Mouse (Mus musculus) erythroblast, adult 5-6 weeks (primary cell): ENCODE results near the gene Ccdc71. TPM values are rescaled to one million over a fixed set of nuclear protein-coding genes. Genes with fewer than 3 reads are reported as not detected.
A peak's percentile ranks its signal among the peaks of the same experiment; 100 is the strongest.

ENCODE experiments used
- ATAC-seq: replicated peaks from 2 replicates; pipeline ENCODE4 v1.8.0; 2016; ENCODE audit warnings: moderate number of reproducible peaks, mild to moderate bottlenecking, moderate TSS enrichment, inconsistent platforms; ENCODE audit not compliant: poor library complexity, low FRiP score, severe bottlenecking
- total RNA-seq, 2 experiments: library from RNA; stranded (forward) in 1 of 2; stranded (reverse) in 1 of 2; fragments of 150-400 nt in 1 of 2; fragments of 200-764, 138-1000 nt in 1 of 2; gene quantifications; 2 replicates each; pipeline versions ENCODE4 v1.2.3 to v1.2.4; 2015 to 2017; ENCODE audit warnings: low replicate concordance in 2 of 2

Gene Ccdc71
- total RNA-seq (2015; ENCODE audit: low replicate concordance) = 6.1 and 21.7 TPM in 2 replicates
- total RNA-seq (2017; ENCODE audit: low replicate concordance) = 1.5 and 5.8 TPM in 2 replicates

DNA sequence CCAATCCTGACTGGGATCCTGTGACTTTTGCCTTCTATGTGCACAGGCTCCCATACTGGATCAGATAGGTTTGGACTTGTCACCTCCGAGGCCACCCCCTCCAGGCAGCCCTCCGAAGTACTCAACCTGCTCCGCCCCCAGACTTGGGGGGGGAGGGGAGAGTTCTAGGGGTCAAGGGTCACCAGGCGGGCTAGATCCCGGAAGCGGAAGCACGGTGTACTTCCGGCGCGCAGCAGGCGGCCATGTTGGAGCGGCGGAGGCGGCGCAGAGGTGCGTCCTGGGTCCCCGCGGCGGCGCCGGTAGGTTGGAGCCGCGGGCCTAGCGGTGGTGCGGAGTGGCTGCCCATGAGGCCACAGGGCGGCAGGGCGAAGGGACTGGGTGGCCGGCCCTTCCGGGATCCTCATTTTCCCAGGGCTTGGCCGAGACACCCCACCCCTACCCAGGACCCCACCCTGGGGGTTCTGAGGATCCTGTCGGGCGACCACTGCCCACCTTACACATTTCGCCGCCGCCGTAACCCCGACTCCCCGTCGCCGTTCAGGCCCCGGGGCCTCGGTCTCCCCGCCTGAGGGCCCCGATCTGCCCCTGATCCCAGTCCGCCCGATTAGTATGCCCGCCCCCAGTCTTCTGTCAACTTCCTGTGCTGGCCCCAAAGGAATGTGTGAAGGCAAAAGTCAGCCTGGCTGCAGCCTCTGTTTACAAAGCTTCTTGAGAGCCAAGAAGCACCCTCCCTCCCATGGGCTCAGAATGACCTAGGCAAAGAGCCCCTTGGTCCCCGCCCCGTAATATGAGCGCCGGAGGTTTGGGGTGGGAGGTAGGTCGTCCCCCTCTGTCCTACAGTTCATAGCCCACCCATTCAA, at the start of gene Ccdc71:
Gene Ccdc71 (plus strand): TSS at position 209 of the 860 bp plus-strand sequence.
- ATAC-seq = peak; percentile 83

DNA sequence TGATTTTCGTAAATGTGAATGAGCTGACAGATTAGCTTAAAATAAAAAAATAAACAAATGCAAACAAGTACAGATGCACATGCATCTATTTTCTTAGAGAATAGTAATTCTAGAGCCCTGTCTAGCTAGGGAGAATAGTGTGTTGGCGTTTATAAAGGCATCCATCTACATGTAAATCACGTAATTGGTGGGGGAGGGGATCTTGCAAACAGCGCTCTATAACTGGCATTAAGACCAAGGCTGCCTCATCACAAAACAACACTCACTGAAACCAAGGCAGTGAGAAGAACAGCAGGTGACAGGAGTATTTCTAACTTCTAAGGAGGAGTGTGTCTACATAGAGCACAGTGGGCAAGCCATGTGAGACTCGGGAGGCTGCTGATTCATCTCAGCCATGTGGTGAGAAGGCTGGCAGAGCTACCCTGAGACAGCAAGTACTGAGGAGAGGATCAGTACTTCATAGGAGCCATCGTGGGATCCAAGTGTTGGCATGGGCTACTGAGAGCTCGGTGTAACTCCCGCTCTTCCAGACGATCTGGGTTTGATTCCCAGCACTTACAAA, 48.9 kb upstream of the Ccdc71 start:
- no peak for ATAC-seq

DNA sequence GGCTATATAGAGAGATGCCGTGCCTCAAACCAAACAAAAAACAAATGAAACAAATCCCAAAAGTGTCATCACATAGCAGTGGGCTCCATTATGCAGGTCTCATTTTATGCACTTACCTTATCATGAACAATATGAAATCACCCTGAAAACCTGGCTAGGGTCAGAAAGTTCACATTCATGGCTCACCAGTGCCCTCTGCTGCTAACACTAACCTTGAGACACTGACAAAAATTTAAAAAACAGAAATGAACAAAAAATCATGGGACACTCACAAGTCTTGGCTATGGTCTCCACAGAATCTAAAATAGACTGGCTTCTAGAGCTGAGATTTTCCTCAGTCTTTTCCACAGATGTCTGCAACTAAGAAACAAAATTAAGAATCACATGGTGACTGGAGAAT, 48.1 kb upstream of the Ccdc71 start:
- ATAC-seq = peak; percentile 53

GRCm38 (mm10) chr9:108428384-108428783, 31.9 kb upstream of the Ccdc71 start, which contains the start of gene Ccdc36:
TSS of gene Ccdc36 (minus strand) at chr9:108428484.
- no peak for ATAC-seq

DNA sequence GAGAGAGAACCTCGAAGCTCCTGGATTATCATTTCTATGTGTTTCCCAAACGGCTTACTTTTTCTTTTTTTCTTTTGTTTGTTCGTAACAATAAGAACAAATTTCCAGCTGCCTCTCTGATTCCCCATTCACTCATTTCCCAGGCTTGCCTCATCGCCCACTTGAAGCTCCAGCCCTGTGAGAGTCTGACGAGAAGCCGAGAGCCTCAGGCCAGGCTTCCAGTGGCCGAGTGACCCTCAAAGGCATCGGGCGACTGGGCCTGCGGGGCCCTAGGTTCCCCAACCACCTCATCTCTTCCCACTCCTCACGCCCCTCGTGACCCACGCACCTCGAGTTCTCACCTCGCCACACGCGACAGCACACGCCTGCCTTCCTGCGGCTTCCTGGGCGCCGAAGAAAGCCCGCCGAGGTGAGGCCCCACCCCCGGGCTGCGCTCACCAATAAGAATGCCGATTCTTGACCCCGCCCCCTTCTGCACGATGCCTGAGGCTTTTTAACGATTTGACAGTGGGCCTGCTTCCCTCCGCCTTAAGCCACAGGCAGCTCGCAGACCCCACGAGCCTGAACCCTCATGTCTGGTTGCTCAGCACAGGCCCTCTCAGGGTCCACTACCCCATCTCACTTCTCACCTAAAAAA, 28.8 kb upstream of the Ccdc71 start:
- ATAC-seq = peak; percentile 66

DNA sequence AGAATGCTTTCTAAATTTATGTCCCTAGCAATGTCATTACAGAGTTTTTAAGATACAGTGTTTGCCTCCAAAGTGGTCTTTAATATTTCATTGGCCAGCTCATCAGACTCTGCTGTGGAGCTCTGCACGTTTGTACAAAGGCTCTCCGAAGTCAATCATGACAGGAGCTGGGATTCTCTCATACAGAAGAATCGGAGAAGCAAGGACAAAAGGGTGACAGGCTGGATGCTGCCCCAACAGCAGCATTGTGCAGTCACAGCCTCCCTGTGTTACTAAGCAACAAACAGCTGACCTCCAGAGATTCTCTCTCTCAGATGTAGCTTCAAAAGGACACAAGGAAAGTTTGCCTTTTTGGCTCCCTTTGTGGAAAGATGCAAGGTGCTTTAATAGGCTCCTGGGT, 24.1 kb upstream of the Ccdc71 start, which contains the start of gene BC048562:
Gene BC048562 (plus strand): TSS at position 301 of the 400 bp plus-strand sequence.
- no peak for ATAC-seq

- ATAC-seq = no peak
Measured at GRCm38 (mm10) chr9:108439176-108439575, 21.2 kb upstream of the Ccdc71 start.

- no peak for ATAC-seq
Measured at GRCm38 (mm10) chr9:108440485-108440884, 19.8 kb upstream of the Ccdc71 start.

- no peak for ATAC-seq
Measured at GRCm38 (mm10) chr9:108441236-108441919, 18.9 kb upstream of the Ccdc71 start.

DNA sequence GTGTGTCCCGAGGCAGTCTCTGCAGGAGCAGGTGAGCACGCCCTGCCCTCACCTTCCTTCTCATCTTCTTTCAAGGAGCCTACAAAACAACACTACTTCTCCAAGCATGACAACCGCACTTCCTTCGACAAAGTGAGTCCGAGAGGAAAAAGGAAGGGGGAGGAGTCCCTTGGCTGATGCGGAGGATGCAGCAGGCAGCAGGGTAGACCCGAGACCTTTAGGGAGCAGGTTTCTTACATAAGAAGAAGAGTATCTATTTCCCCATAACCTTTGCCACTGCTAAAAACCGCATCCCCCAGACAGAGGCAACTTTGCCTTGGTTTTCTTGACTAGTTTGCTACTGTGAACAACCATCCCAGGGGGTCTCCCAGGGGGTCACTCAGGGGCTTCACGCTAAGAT, 15.2 kb upstream of the Ccdc71 start:
- no peak for ATAC-seq

DNA sequence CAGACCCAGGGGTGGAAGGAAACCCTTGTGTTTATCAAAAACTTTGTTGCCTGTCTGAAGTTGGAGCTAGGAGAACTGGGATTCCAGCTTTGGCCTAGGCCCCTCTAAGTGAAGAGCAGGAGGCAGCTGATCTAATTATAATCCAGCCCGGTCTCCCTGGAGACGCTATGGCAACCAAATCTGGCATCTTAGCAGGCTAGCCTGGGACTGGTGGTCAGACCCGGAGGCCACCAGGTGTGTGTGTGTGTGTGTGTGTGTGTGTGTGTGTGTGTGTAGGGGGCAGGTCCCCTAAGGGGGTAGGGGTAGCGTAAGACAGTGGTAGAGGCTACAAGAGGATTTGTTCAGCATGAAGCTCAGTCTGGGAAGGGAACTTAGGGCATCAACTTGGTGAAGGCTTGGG, 10.5 kb upstream of the Ccdc71 start:
- no peak for ATAC-seq

- no peak for ATAC-seq
Measured at GRCm38 (mm10) chr9:108450292-108451169, 9.8 kb upstream of the Ccdc71 start.

- ATAC-seq = peak; percentile 41
Measured at GRCm38 (mm10) chr9:108451170-108451493, 9.2 kb upstream of the Ccdc71 start.

DNA sequence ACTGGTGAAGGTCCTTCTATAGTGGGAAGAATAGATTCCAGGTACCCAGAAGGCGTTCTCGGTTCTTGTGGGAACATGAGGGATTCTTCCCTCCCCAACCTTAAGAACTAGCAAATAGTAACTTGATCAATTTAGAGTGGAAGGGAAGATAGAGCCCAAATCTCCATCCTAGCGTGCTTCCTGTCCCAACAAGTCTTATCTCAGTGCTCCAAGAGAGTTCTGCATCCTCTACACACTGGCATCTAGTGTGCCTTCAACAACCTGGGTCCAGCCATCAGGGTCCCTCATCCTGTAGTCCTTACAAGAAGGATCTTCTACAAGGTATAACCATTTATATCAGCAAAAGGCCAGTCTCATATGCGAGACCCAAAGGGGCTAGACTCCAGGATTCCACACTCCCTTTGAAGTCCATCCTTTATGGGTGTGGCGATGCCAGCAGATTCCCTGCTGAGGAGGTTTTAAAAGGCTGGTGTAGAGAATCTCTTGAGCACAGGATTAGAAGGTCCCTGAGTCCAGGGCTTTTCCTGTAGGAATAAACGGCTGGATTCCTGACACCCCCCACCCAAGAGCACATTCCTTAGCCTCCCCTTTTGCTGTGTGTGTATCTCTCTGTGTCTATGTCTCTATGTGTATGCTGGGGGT, 8.7 kb upstream of the Ccdc71 start:
- ATAC-seq = no peak

GRCm38 (mm10) chr9:108452291-108452906, 7.9 kb upstream of the Ccdc71 start:
- ATAC-seq = peak; percentile 84

GRCm38 (mm10) chr9:108452911-108453310, 7.4 kb upstream of the Ccdc71 start:
- peak; percentile 37 for ATAC-seq

DNA sequence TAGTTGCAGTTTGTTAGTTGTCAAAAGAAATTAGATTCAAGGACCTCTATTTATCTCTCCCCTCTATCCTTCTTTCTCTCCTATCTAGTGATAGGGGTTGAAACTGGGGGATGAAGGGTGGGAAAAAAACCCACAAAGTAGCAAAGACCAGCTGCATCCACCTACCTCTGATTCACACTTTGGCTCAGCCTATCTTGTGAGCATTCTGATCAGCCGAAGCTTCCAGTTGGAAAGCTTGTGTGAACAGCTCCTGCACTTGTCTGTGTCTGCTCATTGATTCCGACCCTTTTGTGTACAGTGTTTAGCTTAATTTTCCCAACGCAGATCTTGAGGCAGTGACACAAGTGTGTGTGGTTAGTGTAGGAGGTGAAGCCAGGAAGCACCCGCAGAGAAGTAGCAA, 6.9 kb upstream of the Ccdc71 start:
- ATAC-seq = no peak

GRCm38 (mm10) chr9:108454429-108454828, 5.9 kb upstream of the Ccdc71 start:
- no peak for ATAC-seq
